Mouse (Mus musculus) urinary bladder, adult 18-20 months (tissue): ENCODE data around the gene Fam133b.
"Not testable (repeated sequence)": the region's sequence is repeated elsewhere in the genome, so short reads cannot be mapped to it uniquely, and the experiment has no call there.

ENCODE experiments used
- DNase-seq, 2 experiments: peaks; one replicate each; pipeline ENCODE4 v3.0.0; 2022; ENCODE audit warnings: low spot score in 2 of 2, mixed read lengths in 2 of 2

The Fam133b gene

GRCm38 (mm10) chr5:3598766-3599165, 55.1 kb downstream of the Fam133b start:
- no peak for DNase-seq

- DNase-seq = no peak
Observed at GRCm38 (mm10) chr5:3600298-3600697, 56.7 kb downstream of the Fam133b start.

- no peak for DNase-seq
Observed at GRCm38 (mm10) chr5:3600790-3601189, 57.2 kb downstream of the Fam133b start.

- no peak for DNase-seq
Observed at GRCm38 (mm10) chr5:3607114-3607513, 63.5 kb downstream of the Fam133b start.

- no peak for DNase-seq
Observed at GRCm38 (mm10) chr5:3609241-3609640, 65.6 kb downstream of the Fam133b start.

GRCm38 (mm10) chr5:3611835-3612234, 68.2 kb downstream of the Fam133b start:
- not testable (repeated sequence) for DNase-seq
